Mouse (Mus musculus) forebrain, embryonic 14.5 days (tissue): ENCODE results near the gene Svs5. TPM values are rescaled to one million over a fixed set of nuclear protein-coding genes. Genes with fewer than 3 reads are reported as not detected.
A peak's percentile ranks its signal among the peaks of the same experiment; 100 is the strongest.

ENCODE experiments used
- ATAC-seq: fragments of 200-750 bp; cut with Nextera tagmentation; 2 replicates; pipeline ENCODE4 v1.8.0; 2017; ENCODE audit warnings: mild to moderate bottlenecking, moderate library complexity
- DNase-seq: peaks from one replicate; pipeline ENCODE4 v3.0.0-alpha.2; 2015; ENCODE audit warnings: low spot score
- H3K27ac ChIP-seq: fragments of 300-500 bp; sonication (generic); 2 replicates; pipeline ENCODE4 v1.5.1; 2014; ENCODE audit warnings: low read depth, mild to moderate bottlenecking, control low read depth, low read length, moderate library complexity
- H3K27me3 ChIP-seq: fragments of 300-500 bp; sonication (generic); replicated peaks from 2 replicates; pipeline ENCODE4 v1.6.1; 2014; ENCODE audit warnings: low read length, control low read depth, mixed read lengths; ENCODE audit not compliant: control insufficient read depth, insufficient read depth
- H3K36me3 ChIP-seq: fragments of 300-500 bp; sonication (generic); 2 replicates; pipeline ENCODE4 v1.6.1; 2014; ENCODE audit warnings: low read length, control low read depth; ENCODE audit not compliant: control insufficient read depth, insufficient read depth
- H3K4me1 ChIP-seq: fragments of 300-500 bp; sonication (generic); 2 replicates; pipeline ENCODE4 v1.6.1; 2014; ENCODE audit warnings: antibody characterized with exemption, low read length, control low read depth; ENCODE audit not compliant: control insufficient read depth, insufficient read depth
- H3K4me2 ChIP-seq: fragments of 300-500 bp; sonication (generic); 2 replicates; pipeline ENCODE4 v1.6.1; 2014; ENCODE audit warnings: mild to moderate bottlenecking, control low read depth, low read length
- H3K4me3 ChIP-seq: fragments of 300-500 bp; sonication (generic); 2 replicates; pipeline ENCODE4 v1.5.1; 2014; ENCODE audit warnings: low read depth, low read length, control low read depth
- H3K9ac ChIP-seq: fragments of 300-500 bp; sonication (generic); 2 replicates; pipeline ENCODE4 v1.6.1; 2014; ENCODE audit warnings: mild to moderate bottlenecking, low read length, control low read depth, moderate library complexity
- H3K9me3 ChIP-seq: fragments of 300-500 bp; sonication (generic); replicated peaks from 2 replicates; pipeline ENCODE4 v1.6.1; 2016; ENCODE audit warnings: low read length, control low read depth, mixed read lengths; ENCODE audit not compliant: control insufficient read depth
- WGBS: fragments of 180-500 bp; shearing (Covaris S2); extraction: QIAGEN DNeasy Blood & Tissue Kit; methylation state at CpG from one replicate; pipeline ENCODE4 v1.1.7; 2014; 5-methylcytosine and 5-hydroxymethylcytosine counted together
- polyA plus RNA-seq: library from polyadenylated mRNA; unstranded; fragments of >200 nt; fragmentation: Nextera tagmentation; extraction: Ambion mirVana; gene quantifications from 2 replicates; pipeline ENCODE4 v1.2.1, GENCODE M21; 2014

Gene Svs5
- polyA plus RNA-seq, 1 experiment from 2014 or later = not detected

DNA sequence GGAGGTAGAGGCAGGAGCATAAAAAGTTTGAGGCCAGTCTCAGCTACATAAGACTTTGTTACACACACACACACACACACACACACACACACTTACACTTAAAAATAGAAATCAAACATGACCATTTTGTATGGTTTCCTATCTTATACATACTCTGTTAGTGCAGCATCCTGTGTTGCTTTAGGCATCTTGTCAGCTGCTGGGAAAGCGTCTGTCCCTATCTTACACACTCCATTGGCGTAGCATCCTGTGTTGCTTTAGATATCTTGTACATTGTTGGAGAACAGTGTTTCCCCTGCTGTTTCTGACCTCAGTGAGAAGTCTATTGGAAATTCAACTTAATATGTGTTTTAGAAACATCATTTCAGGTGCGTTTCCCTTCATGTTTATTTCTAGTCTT lies 20.2 kb downstream of the Svs5 start:
- H3K9ac ChIP-seq = no peak overlapping the region
- 92% methylated on average over 3 of the region's 3 CpGs for WGBS
- no peak for DNase-seq
- no peak overlapping the region for H3K4me2 ChIP-seq
- H3K27ac ChIP-seq = no peak overlapping the region
- no peak for ATAC-seq
- no peaks in the 10 kb centered on the region for H3K36me3 ChIP-seq
- H3K4me1 ChIP-seq = no peaks in the 10 kb centered on the region
- H3K4me3 ChIP-seq = no peak overlapping the region
- no peaks in the 10 kb centered on the region for H3K9me3 ChIP-seq
- no peaks in the 10 kb centered on the region for H3K27me3 ChIP-seq

DNA sequence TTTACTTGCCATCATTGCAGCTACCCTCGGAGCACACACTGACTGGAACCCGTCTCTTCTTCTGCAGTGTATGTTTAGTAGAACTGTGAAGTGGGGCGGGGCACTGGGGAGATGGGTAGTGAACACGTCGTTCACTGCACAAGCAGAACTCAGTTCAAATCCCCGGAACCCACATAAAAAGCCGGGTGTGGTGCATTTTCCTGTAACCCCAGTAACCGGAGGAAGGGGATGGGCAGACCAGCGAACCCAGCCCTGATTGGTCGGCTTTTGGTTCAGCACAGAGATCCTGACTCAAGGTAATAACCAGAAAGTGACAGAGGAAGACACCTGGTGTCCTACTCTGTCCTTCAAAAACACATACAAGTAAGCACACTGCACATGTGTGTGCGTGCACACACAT lies 20.8 kb downstream of the Svs5 start:
- Histone ChIP-seq H3K4me3 (no peak overlapping the region), H3K36me3 (no peaks in the 10 kb centered on the region), H3K4me2 (no peak overlapping the region), H3K4me1 (no peaks in the 10 kb centered on the region), H3K27ac (no peak overlapping the region), H3K9me3 (no peaks in the 10 kb centered on the region), H3K9ac (no peak overlapping the region), H3K27me3 (no peaks in the 10 kb centered on the region)
- DNase-seq (no peak), ATAC-seq (no peak)
- 88% methylated on average over 11 of the region's 11 CpGs for WGBS

DNA sequence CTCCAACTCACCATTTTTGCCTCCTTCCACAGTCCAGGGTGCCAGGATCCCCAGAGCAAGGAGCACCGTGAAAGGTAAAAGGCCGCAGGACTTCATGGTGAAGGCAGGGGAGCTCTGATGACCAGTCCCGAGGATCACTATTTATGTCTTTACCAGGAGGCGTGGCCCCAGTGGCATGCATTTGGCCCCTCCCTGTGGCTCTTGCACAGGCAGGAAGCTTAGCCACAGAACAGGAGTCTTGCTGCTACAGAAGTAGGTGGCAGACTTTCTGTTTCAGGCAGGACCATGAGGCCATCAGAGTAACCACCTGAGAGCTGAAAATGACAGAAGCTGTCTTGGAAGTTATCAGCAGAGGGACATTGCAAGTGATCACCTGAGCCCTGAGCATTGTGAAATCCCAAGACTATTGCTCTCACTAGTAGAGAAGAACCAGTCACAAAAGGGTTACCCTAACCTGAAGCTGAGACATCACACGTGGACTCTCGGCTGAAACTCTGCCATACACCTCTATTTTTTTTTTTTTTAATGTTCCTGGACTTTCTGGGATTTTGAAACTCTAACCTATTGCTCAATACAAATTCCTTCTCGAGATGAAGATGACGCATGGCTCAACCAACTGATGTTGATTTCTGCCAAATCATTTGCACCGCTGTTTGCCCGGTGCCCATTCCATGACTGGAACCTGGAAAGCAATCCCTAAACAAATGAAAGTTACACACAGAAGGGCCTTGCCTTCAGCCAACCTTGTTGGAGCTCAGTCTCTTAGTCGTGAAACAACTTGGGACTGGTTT lies 23.8 kb downstream of the Svs5 start:
- no peaks in the 10 kb centered on the region for H3K4me1 ChIP-seq
- H3K9me3 ChIP-seq = no peaks in the 10 kb centered on the region
- no peak overlapping the region for H3K27ac ChIP-seq
- 81% methylated on average over 11 of the region's 11 CpGs for WGBS
- H3K4me3 ChIP-seq = no peak overlapping the region
- DNase-seq (no peak), ATAC-seq (no peak)
- H3K36me3 ChIP-seq = no peaks in the 10 kb centered on the region
- H3K9ac ChIP-seq = no peak overlapping the region
- H3K27me3 ChIP-seq = no peaks in the 10 kb centered on the region
- H3K4me2 ChIP-seq = no peak overlapping the region

DNA sequence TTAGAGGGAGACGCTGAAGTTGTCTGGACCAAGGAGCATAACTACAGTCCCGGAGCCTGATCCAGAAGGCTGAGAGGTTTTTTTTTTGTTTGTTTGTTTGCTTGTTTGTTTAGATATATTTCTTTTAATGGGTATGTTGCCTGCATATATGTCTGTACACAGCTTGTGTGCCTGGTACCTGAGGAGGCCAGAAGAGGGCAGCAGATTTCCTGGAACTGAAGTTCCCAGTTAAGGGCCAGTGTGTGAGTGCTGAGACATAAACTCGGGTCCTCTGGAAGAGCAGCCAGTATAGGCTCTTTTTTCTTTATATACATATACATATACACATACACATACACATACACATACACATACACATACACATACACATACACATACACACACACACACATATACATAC lies 25.8 kb downstream of the Svs5 start:
- Histone ChIP-seq H3K4me2 (no peak overlapping the region), H3K27ac (no peak overlapping the region), H3K27me3 (no peaks in the 10 kb centered on the region), H3K9ac (no peak overlapping the region), H3K36me3 (no peaks in the 10 kb centered on the region), H3K4me3 (no peak overlapping the region), H3K4me1 (no peaks in the 10 kb centered on the region), H3K9me3 (no peaks in the 10 kb centered on the region)
- 75% methylated on average over 3 of the region's 3 CpGs for WGBS
- DNase-seq (no peak), ATAC-seq (no peak)

DNA sequence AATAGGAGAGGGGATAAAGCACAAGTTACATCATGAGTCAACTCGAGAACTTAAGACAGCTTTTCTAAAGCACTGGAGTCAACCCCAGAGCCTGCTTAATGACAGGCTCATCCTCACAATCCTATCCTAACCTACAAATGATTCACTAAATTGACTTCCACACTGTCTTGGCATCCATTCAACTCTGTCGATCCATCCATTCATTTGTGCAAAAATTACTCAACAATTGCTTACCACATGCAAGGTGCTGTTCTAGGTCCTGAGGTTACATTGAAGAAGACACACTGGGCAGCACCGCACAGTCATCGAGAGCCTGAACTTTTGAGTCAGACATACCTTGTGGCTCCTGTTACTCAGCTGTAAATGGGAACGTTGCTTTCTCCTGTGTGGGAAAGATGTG lies 26.5 kb downstream of the Svs5 start:
- WGBS = 88% methylated on average over 5 of the region's 5 CpGs
- no peak overlapping the region for H3K4me2 ChIP-seq
- no peaks in the 10 kb centered on the region for H3K27me3 ChIP-seq

DNA sequence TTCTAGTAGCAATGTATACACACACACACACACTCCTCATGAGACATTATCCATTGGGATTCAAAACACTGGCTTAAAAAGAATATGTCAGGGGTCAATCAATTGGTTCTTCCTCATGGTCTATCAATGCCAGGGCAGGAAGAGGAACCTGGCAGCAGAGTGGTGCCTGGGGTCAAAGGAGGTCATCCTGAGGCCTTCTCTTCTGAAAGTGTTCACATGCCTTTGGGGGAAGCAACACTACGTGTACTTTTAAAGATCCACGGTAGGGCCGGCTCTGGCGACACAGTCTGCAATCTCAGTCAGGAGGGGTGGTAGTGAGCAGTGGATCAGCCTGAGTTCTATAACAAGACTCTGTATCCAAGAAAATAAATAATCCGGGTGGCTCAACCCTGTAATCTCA lies 27.1 kb downstream of the Svs5 start:
- no peaks in the 10 kb centered on the region for H3K27me3 ChIP-seq
- H3K4me2 ChIP-seq = no peak overlapping the region
- 75% methylated on average over 5 of the region's 5 CpGs for WGBS
- H3K36me3 ChIP-seq = no peaks in the 10 kb centered on the region
- ATAC-seq = no peak
- no peak overlapping the region for H3K27ac ChIP-seq
- H3K4me3 ChIP-seq = no peak overlapping the region
- no peak overlapping the region for H3K9ac ChIP-seq
- H3K4me1 ChIP-seq = no peaks in the 10 kb centered on the region
- no peaks in the 10 kb centered on the region for H3K9me3 ChIP-seq
- no peak for DNase-seq

More for the DNA sequence above, 26.5 kb downstream of the Svs5 start:
- ATAC-seq = no peak
- DNase-seq = no peak
- H3K9me3 ChIP-seq = no peaks in the 10 kb centered on the region
- no peaks in the 10 kb centered on the region for H3K36me3 ChIP-seq
- no peak overlapping the region for H3K4me3 ChIP-seq
- H3K4me1 ChIP-seq = no peaks in the 10 kb centered on the region
- no peak overlapping the region for H3K27ac ChIP-seq
- no peak overlapping the region for H3K9ac ChIP-seq

DNA sequence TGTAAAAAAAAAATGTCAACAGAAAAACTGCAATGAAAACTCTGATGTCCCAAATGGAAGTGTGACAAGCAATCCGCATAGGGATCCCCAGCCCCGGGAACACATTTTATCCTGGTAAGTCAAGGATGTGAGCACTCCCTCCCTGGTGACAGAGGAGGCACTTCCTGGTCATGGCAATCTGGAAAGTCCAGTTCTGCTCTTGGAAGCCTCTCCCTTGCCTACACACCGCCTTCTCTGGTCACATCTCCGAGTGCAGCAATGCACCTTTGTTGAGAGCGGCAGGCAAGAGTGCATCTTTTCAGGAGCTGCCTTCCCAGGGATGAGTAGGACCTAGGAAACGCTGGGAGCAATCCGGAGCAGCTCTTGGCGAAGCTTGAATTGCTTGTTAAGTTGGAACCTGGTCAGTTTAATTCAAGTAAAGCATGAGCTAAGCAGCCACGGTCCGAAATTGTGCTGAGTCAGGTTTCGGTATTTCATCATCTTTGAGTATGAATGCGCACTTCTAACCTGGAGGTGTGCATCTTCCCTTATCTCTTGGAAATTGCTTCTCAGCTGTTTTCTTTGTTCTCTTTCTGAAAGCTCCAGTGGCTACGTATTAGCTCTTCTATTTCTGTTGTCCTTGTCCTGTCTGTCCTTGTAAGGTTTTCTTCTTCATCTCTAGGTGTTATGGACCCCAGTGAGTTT lies 28.6 kb downstream of the Svs5 start:
- no peaks in the 10 kb centered on the region for H3K36me3 ChIP-seq
- H3K9me3 ChIP-seq = no peaks in the 10 kb centered on the region
- no peaks in the 10 kb centered on the region for H3K4me1 ChIP-seq
- no peak overlapping the region for H3K4me2 ChIP-seq
- H3K27ac ChIP-seq = no peak overlapping the region
- no peak overlapping the region for H3K4me3 ChIP-seq
- WGBS = 31% methylated on average over 13 of the region's 13 CpGs
- ATAC-seq (no peak), DNase-seq (no peak)
- H3K27me3 ChIP-seq = no peaks in the 10 kb centered on the region
- H3K9ac ChIP-seq = no peak overlapping the region

DNA sequence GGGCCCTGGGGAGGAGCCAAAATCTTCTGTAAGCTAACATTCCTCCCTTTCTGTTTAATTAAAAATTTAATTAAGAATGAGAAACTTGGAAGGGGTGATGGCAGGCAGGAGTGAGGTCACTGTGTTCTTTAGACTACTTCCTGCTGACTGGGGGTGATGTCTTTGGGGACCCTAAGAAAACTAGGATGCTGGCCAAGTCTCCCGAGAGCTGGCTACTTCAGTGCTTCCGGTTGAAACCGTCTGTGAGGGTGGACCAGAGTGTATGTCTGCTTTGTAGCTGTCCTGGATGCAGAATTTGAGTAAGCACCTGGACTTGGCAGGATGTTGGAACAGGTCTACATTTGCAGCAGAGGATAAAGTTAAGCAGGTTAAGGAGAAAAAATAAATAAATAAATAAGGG lies 34.4 kb downstream of the Svs5 start:
- H3K9me3 ChIP-seq = no peaks in the 10 kb centered on the region
- H3K27ac ChIP-seq = no peak overlapping the region
- ATAC-seq = no peak
- no peaks in the 10 kb centered on the region for H3K36me3 ChIP-seq
- WGBS = 44% methylated on average over 3 of the region's 3 CpGs
- H3K27me3 ChIP-seq = no peaks in the 10 kb centered on the region
- no peak overlapping the region for H3K9ac ChIP-seq
- peak; percentile 32 for DNase-seq
- H3K4me3 ChIP-seq = no peak overlapping the region
- H3K4me2 ChIP-seq = no peak overlapping the region
- H3K4me1 ChIP-seq = no peaks in the 10 kb centered on the region

DNA sequence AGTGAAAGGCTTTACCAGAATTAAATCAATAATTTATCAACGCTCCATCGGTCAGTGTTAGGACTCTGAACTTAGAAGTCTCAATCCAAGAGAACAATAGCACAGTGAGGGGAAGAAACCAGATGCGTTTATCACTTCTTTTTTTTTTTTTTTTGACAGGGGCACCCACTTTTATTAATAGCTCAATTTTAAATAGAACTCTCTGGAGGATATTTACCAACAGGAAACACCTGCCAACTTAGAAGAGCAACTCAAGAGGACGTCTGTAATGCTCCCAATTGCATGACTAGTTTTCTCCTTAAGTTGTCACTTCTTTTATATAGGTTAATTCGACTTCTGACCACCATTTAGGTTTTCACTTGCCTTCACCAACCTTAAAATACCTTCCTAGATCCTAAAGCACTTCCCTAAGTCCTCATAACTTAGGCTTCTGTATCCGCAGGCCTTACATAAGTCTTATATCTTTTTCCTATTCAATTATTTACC lies 36.1 kb downstream of the Svs5 start:
- H3K4me2 ChIP-seq = no peak overlapping the region
- no peak overlapping the region for H3K4me3 ChIP-seq
- WGBS = 82% methylated on average over 6 of the region's 6 CpGs
- DNase-seq (no peak), ATAC-seq (no peak)
- H3K27ac ChIP-seq = no peak overlapping the region
- H3K4me1 ChIP-seq = no peaks in the 10 kb centered on the region
- H3K36me3 ChIP-seq = no peaks in the 10 kb centered on the region
- H3K9ac ChIP-seq = no peak overlapping the region
- no peaks in the 10 kb centered on the region for H3K27me3 ChIP-seq
- H3K9me3 ChIP-seq = no peaks in the 10 kb centered on the region
